Mouse (Mus musculus) midbrain, postnatal 0 days (tissue): ENCODE measurements around the gene Maml3. TPM values are rescaled to one million over a fixed set of nuclear protein-coding genes. Genes with fewer than 3 reads are reported as not detected.

Source experiments
- ATAC-seq: fragments of 200-750 bp; cut with Nextera tagmentation; 2 replicates; pipeline ENCODE4 v1.8.0; 2017; ENCODE audit warnings: moderate number of reproducible peaks, mild to moderate bottlenecking, moderate TSS enrichment, moderate library complexity; ENCODE audit not compliant: low FRiP score
- DNase-seq: peaks from one replicate; pipeline ENCODE4 v3.0.0-alpha.2; 2015; ENCODE audit warnings: low spot score
- H3K27ac ChIP-seq: fragments of 300-500 bp; sonication (generic); 2 replicates; pipeline ENCODE4 v1.5.1; 2014; ENCODE audit warnings: low read depth, mild to moderate bottlenecking, low read length, mixed read lengths
- H3K27me3 ChIP-seq: fragments of 300-500 bp; sonication (generic); 2 replicates; pipeline ENCODE4 v1.6.1; 2014; ENCODE audit warnings: low read length, control low read depth, mixed read lengths; ENCODE audit not compliant: insufficient read depth
- H3K36me3 ChIP-seq: fragments of 300-500 bp; sonication (generic); 2 replicates; pipeline ENCODE4 v1.6.1; 2014; ENCODE audit warnings: low read length, control low read depth, mixed read lengths; ENCODE audit not compliant: insufficient read depth
- H3K4me1 ChIP-seq: fragments of 300-500 bp; sonication (generic); 2 replicates; pipeline ENCODE4 v1.6.1; 2014; ENCODE audit warnings: mild to moderate bottlenecking, control low read depth, antibody characterized with exemption, low read length, mixed read lengths; ENCODE audit not compliant: insufficient read depth
- H3K4me2 ChIP-seq: fragments of 300-500 bp; sonication (generic); 2 replicates; pipeline ENCODE4 v1.6.1; 2014; ENCODE audit warnings: low read depth, mild to moderate bottlenecking, low read length, mixed read lengths; ENCODE audit not compliant: poor library complexity, severe bottlenecking
- H3K4me3 ChIP-seq: fragments of 300-500 bp; sonication (generic); 2 replicates; pipeline ENCODE4 v1.5.1; 2014; ENCODE audit warnings: low read depth, mild to moderate bottlenecking, low read length, moderate library complexity
- H3K9ac ChIP-seq: fragments of 300-500 bp; sonication (generic); replicated peaks from 2 replicates; pipeline ENCODE4 v1.6.1; 2014; ENCODE audit warnings: mild to moderate bottlenecking, low read length, moderate library complexity, mixed read lengths; ENCODE audit not compliant: poor library complexity, severe bottlenecking
- H3K9me3 ChIP-seq: fragments of 300-500 bp; sonication (generic); 2 replicates; pipeline ENCODE4 v1.6.1; 2016; ENCODE audit warnings: low read length, control low read depth
- CTCF ChIP-seq: IDR thresholded peaks from 2 replicates; pipeline ENCODE4 v1.5.1; 2016; ENCODE audit warnings: antibody characterized with exemption, mild to moderate bottlenecking
- WGBS: fragments of 180-500 bp; shearing (Covaris S2); extraction: QIAGEN DNeasy Blood & Tissue Kit; methylation state at CpG from one replicate; pipeline ENCODE4 v1.1.7; 2014; 5-methylcytosine and 5-hydroxymethylcytosine counted together
- polyA plus RNA-seq: library from polyadenylated mRNA; unstranded; fragments of >200 nt; fragmentation: Nextera tagmentation; extraction: Ambion mirVana; gene quantifications from 2 replicates; pipeline ENCODE4 v1.2.1, GENCODE M21; 2015
- total RNA-seq: library from RNA; depleted of rRNA; stranded (reverse); fragments of >200 nt; gene quantifications from 2 replicates; pipeline ENCODE4 v1.2.3, GENCODE M21; 2014

Maml3 gene
- total and polyA plus RNA-seq, 2 experiments from 2014 or later, result 3.9 to 20.2 TPM

GRCm38 (mm10) chr3:51997616-51998015 lies 107.3 kb downstream of the Maml3 start:
- 87% methylated on average over 11 of the region's 11 CpGs for WGBS
- Histone ChIP-seq H3K27me3 (no peaks in the 10 kb centered on the region), H3K4me1 (peaks cover 4% of the 10 kb centered on the region; the same call in 1 of the 2 replicates), H3K27ac (0 out of 2 replicates have a peak overlapping the region, but pooled peaks have one; percentile 38), H3K4me2 (no peak overlapping the region), H3K9me3 (no peaks in the 10 kb centered on the region), H3K36me3 (no peaks in the 10 kb centered on the region), H3K9ac (no peak overlapping the region), H3K4me3 (no peak overlapping the region)
- ATAC-seq (no peak), DNase-seq (no peak)
- TF ChIP-seq CTCF, result no peak

GRCm38 (mm10) chr3:51986507-51986906 lies 118.4 kb downstream of the Maml3 start:
- Histone ChIP-seq H3K9ac (no peak overlapping the region; the same call in 1 of the 2 replicates), H3K4me1 (peaks cover 3% of the 10 kb centered on the region; the same call in 1 of the 2 replicates), H3K36me3 (no peaks in the 10 kb centered on the region), H3K9me3 (no peaks in the 10 kb centered on the region), H3K4me2 (no peak overlapping the region), H3K27ac (no peak overlapping the region), H3K4me3 (no peak overlapping the region), H3K27me3 (no peaks in the 10 kb centered on the region)
- no peak for ATAC-seq
- no peak for TF ChIP-seq CTCF
- WGBS, result 76% methylated on average over 6 of the region's 6 CpGs
- DNase-seq, result no peak

DNA sequence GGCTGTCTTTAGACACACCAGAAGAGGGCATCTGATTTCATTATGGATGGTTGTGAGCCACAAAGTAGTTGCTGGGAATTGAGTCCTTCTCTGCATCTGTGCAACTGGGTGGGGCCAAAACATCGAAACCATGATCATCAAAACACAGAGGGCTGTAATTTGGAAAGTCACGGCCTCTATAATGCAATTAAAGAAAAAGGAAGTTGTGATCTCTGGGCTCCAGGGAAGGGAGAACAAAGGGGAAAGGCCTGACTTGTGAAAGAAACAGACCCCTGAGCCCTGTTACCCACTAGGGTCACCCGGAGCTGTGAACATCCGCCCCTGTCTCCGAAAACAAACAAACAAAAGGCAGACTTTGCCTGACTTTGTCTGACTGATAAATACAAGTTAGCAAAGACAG lies 123.4 kb downstream of the Maml3 start:
- H3K9me3 ChIP-seq, result no peaks in the 10 kb centered on the region
- TF ChIP-seq CTCF, result no peak
- ATAC-seq, result no peak
- H3K4me3 ChIP-seq, result no peak overlapping the region
- DNase-seq, result no peak
- H3K36me3 ChIP-seq, result no peaks in the 10 kb centered on the region
- no peak overlapping the region for H3K4me2 ChIP-seq
- H3K27me3 ChIP-seq, result no peaks in the 10 kb centered on the region
- H3K4me1 ChIP-seq, result peaks cover 2% of the 10 kb centered on the region; the same call in 1 of the 2 replicates
- H3K9ac ChIP-seq, result no peak overlapping the region
- H3K27ac ChIP-seq, result no peak overlapping the region
- 60% methylated on average over 5 of the region's 5 CpGs for WGBS

DNA sequence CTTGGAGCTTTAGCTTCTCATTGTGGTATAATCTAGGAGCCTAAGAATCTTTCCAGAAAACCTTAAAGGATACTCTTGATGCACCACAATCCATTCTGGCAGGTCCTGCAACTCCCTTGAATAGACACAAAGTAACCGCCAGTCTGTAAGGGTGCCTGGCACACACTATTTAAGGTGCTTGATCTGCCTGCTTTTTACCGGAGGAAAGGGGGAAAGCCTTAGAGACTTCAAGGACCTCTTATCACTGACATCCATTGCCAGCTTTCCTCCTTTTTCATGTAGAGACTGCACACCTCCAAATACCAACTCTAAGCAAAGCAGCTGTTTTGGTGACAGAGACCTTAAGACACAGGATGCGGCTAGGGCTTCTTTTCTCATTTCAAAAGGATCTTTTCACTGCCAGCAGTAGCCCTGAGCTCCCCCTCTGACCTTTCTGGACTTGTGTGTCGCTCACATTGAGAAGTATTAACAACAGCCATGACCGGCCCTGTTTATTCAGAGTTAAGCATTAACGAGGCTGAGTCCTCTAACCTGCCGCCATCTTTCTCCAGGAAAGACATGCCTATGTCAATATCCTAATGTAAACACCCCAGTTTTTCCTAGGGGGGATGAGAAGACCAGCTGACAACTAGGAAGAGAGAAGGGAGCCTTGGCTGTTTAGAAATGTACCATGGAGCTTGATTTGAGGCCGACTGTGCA lies 127.1 kb downstream of the Maml3 start:
- DNase-seq (no peak), ATAC-seq (no peak)
- no peaks in the 10 kb centered on the region for H3K4me1 ChIP-seq
- H3K27ac ChIP-seq, result no peak overlapping the region
- no peaks in the 10 kb centered on the region for H3K36me3 ChIP-seq
- no peak for TF ChIP-seq CTCF
- no peak overlapping the region for H3K9ac ChIP-seq
- no peaks in the 10 kb centered on the region for H3K27me3 ChIP-seq
- H3K4me2 ChIP-seq, result no peak overlapping the region
- no peaks in the 10 kb centered on the region for H3K9me3 ChIP-seq
- H3K4me3 ChIP-seq, result no peak overlapping the region
- WGBS, result 56% methylated on average over 8 of the region's 8 CpGs

DNA sequence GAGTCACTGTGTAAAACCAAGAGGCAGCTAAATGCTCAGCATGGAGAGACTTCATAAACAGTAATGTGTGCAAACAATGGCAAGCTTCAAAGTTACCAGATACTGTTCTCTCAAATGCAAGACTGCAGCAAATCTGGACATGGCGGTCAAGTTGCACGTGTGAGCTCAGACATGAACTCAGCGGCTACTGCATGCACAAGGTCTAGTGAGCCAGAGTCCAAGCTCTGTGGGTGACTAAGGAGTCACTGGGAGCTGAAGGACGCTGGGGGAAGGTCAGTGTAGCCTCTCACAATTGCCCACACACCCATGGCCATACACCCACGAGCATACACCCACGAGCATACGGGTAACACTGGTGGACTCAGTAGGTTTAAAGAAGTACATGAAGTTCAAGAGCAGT lies 130.3 kb downstream of the Maml3 start:
- no peaks in the 10 kb centered on the region for H3K36me3 ChIP-seq
- TF ChIP-seq CTCF, result no peak
- over 99% methylated on average over 7 of the region's 7 CpGs for WGBS
- no peaks in the 10 kb centered on the region for H3K9me3 ChIP-seq
- H3K4me3 ChIP-seq, result no peak overlapping the region
- H3K27me3 ChIP-seq, result no peaks in the 10 kb centered on the region
- no peaks in the 10 kb centered on the region; the same call in 1 of the 2 replicates for H3K4me1 ChIP-seq
- DNase-seq (no peak), ATAC-seq (no peak)
- H3K4me2 ChIP-seq, result no peak overlapping the region
- no peak overlapping the region for H3K9ac ChIP-seq
- H3K27ac ChIP-seq, result no peak overlapping the region

- no peak for TF ChIP-seq CTCF
- 91% methylated on average over 6 of the region's 6 CpGs for WGBS
- ATAC-seq, result no peak
Observed at GRCm38 (mm10) chr3:51974153-51974552, 130.7 kb downstream of the Maml3 start.

More at GRCm38 (mm10) chr3:51974153-51974552, 130.7 kb downstream of the Maml3 start:
- H3K36me3 ChIP-seq, result no peaks in the 10 kb centered on the region
- H3K27ac ChIP-seq, result no peak overlapping the region
- no peak overlapping the region for H3K4me3 ChIP-seq
- H3K27me3 ChIP-seq, result no peaks in the 10 kb centered on the region
- no peaks in the 10 kb centered on the region; the same call in 1 of the 2 replicates for H3K4me1 ChIP-seq
- no peaks in the 10 kb centered on the region for H3K9me3 ChIP-seq
- DNase-seq, result no peak
- H3K9ac ChIP-seq, result no peak overlapping the region
- no peak overlapping the region for H3K4me2 ChIP-seq
